10 mouse cellular contexts compared by ENCODE assay signal in genomic region chr4:103346058-103346457, GRCm38 (mm10). TPM values are rescaled to one million over a fixed set of nuclear protein-coding genes. Genes with fewer than 3 reads are reported as not detected.
A peak's percentile ranks its signal among the peaks of the same experiment; 100 is the strongest.
DNase-seq lines count a peak whose midpoint lies in the region; ATAC-seq and TF ChIP-seq lines count a peak whose summit lies in the region.
"Had no signal": no experiment of that assay in that cellular context is flagged by ENCODE, and none has a peak within 500 bp of the region (broad histone marks: within the 10 kb centered on the region; RNA-seq: fewer than 3 reads in every experiment).

No protein-coding gene starts in this region.

- H3K4me2 ChIP-seq in liver, embryonic 11.5 days: no peak overlapping the region

- no peak overlapping the region for H3K4me3 ChIP-seq in liver, adult 2 months (ENCODE audit: insufficient read depth, low read depth, low read length)
- H3K4me3 ChIP-seq in liver, embryonic 11.5 days (ENCODE audit: low read depth, low read length): no peak overlapping the region

- DNase-seq in cerebellum, adult 11-12 months: no peak
- peak; percentile 56 for DNase-seq in liver, adult 2 months (ENCODE audit: extremely low read depth, low read depth, low spot score)
- no peak for DNase-seq in liver, embryonic 11.5 days (ENCODE audit: low spot score)
- DNase-seq in c-Kit-positive CD71-negative TER-119-negative erythroid progenitor cells, embryonic 14.5 days (ENCODE audit: low read depth): peak; percentile 32
- DNase-seq in heart, postnatal 10 days: peak; percentile 29 to 45
- DNase-seq in gastrocnemius, adult 8-10 months (ENCODE audit: low spot score in 2 of 2): no peak

- WGBS in liver, adult 2 months: 86% methylated on average over 2 of the region's 2 CpGs
- WGBS in liver, embryonic 11.5 days: 66% methylated on average over 2 of the region's 2 CpGs

- intact Hi-C loops in heart, postnatal 10 days (cut with DNase I): loop anchor here (1.0 to 10.0 kb wide), 4 partner anchors 33 to 359 kb away; partner anchors contain the start of genes Oma1 and Slc35d1

- no peaks in the 10 kb centered on the region for H3K9me3 ChIP-seq in liver, embryonic 11.5 days (ENCODE audit: control insufficient read depth, low read length)

- TF ChIP-seq POLR2A in liver, adult 2 months (IDR thresholded peaks at IDR 0.05; ENCODE audit: extremely low read depth, insufficient read depth, low read length): no peak

- H3K36me3 ChIP-seq in liver, adult 2 months (ENCODE audit: control insufficient read depth, insufficient read depth, low read length): no peaks in the 10 kb centered on the region
- peaks cover 2% of the 10 kb centered on the region; the same call in 1 of the 2 replicates for H3K36me3 ChIP-seq in liver, embryonic 11.5 days (ENCODE audit: control insufficient read depth, insufficient read depth, low read length)

- H3K27ac ChIP-seq in liver, adult 2 months (replicated peaks; ENCODE audit: insufficient read depth, low read depth, low read length): no peak overlapping the region
- no peak overlapping the region for H3K27ac ChIP-seq in liver, embryonic 11.5 days (ENCODE audit: low read depth, low read length)

- H3K9ac ChIP-seq in liver, adult 2 months (ENCODE audit: low read depth, low read length): no peak overlapping the region
- no peak overlapping the region for H3K9ac ChIP-seq in liver, embryonic 11.5 days (ENCODE audit: low read depth, low read length)

- peaks cover 3% of the 10 kb centered on the region; the same call in 1 of the 2 replicates for H3K4me1 ChIP-seq in liver, adult 2 months (ENCODE audit: control insufficient read depth, insufficient read depth, low read length)
- H3K4me1 ChIP-seq in liver, embryonic 11.5 days (replicated peaks; ENCODE audit: control insufficient read depth, insufficient read depth, low read length): no peaks in the 10 kb centered on the region; the same call in 1 of the 2 replicates

- peak; percentile 39; the same call in 1 of the 2 replicates for TF ChIP-seq CTCF in liver, adult 2 months (IDR thresholded peaks at IDR 0.05; ENCODE audit: low read depth, low read length)

- no peaks in the 10 kb centered on the region for H3K27me3 ChIP-seq in liver, adult 2 months (ENCODE audit: control insufficient read depth, insufficient read depth, low read length)
- H3K27me3 ChIP-seq in liver, embryonic 11.5 days (replicated peaks; ENCODE audit: control insufficient read depth, insufficient read depth, low read length): no peaks in the 10 kb centered on the region

- ATAC-seq in cerebellum, adult (ENCODE audit: insufficient number of reproducible peaks, low FRiP score, low TSS enrichment): 0 out of 2 replicates have a peak, but pooled peaks have one; percentile 56
- no peak; the same call in 1 of the 2 replicates for ATAC-seq in liver, embryonic 11.5 days (replicated peaks; ENCODE audit: low FRiP score)
- ATAC-seq in megakaryocyte, adult 5-6 weeks (ENCODE audit: poor library complexity, severe bottlenecking): peak; percentile 63

- no peaks in the 10 kb centered on the region for H3K79me2 ChIP-seq in liver, adult 2 months (ENCODE audit: control insufficient read depth, insufficient read depth, low read length)

RNA-seq across cellular contexts. Expression of gene Oma1, which starts 32.4 kb away (rescaled TPM):
- 16.0 and 16.6 TPM in 2 replicates for total RNA-seq in liver, adult 2 months (2014; rRNA removed)
- polyA plus RNA-seq in liver, adult 2 months (2012; rRNA removed): 12.3 and 14.2 TPM in 2 replicates
- 23.5 TPM in 2 replicates for polyA plus RNA-seq in liver, embryonic 11.5 days (2014; fragmentation: Nextera tagmentation; extraction: Ambion mirVana)
- 10 to 100 TPM; 16.4 to 18.0 TPM for total RNA-seq in heart, postnatal 10 days (2021)
- total RNA-seq in megakaryocyte, adult 5-6 weeks (2015): 13.9 and 15.6 TPM in 2 replicates
- total RNA-seq in megakaryocyte, adult 5-6 weeks (2017): 45.5 and 84.3 TPM in 2 replicates
- total RNA-seq in gastrocnemius, adult 8-10 months (2022): 10 to 100 TPM; 25.0 to 31.0 (median 28.4) TPM

RNA-seq across cellular contexts. Expression of gene 4921539E11Rik, which starts 55.4 kb away (rescaled TPM):
- not detected in 2 replicates for total RNA-seq in liver, adult 2 months (2014; rRNA removed)
- polyA plus RNA-seq in liver, adult 2 months (2012; rRNA removed): not detected in 2 replicates
- polyA plus RNA-seq in liver, embryonic 11.5 days (2014; fragmentation: Nextera tagmentation; extraction: Ambion mirVana): not detected in 2 replicates
- not detected for total RNA-seq in heart, postnatal 10 days (2021)
- not detected in 2 replicates for total RNA-seq in megakaryocyte, adult 5-6 weeks (2015)
- total RNA-seq in megakaryocyte, adult 5-6 weeks (2017): not detected in 2 replicates
- not detected for total RNA-seq in gastrocnemius, adult 8-10 months (2022)
- total RNA-seq: layer of hippocampus, adult 18-20 months had no signal
- polyA plus RNA-seq: stomach, embryonic 14.5 days had no signal

Comparison
In these comparisons a context has a peak if more than half of its experiments do, and no peak if none do; other contexts are left out.
1. DNase-seq: peak in liver, adult 2 months (single experiment), c-Kit-positive CD71-negative TER-119-negative erythroid progenitor cells, embryonic 14.5 days (single experiment) and heart, postnatal 10 days (2 of 2); none in cerebellum, adult 11-12 months (single experiment), liver, embryonic 11.5 days (single experiment) and gastrocnemius, adult 8-10 months (0 of 2).